Mouse (Mus musculus): ENCODE measurements around the gene Tmtc1.

Gene Tmtc1

GRCm38 (mm10) chr6:148241685-148242084, 202.5 kb downstream of the Tmtc1 start:
- DNase-seq (ENCODE audit: low spot score in 2 of 2) = no peak

- no peak for DNase-seq (ENCODE audit: low spot score in 2 of 2)
Measured at GRCm38 (mm10) chr6:148239311-148239710, 204.9 kb downstream of the Tmtc1 start.

- no peak for DNase-seq (ENCODE audit: low spot score in 2 of 2)
Measured at GRCm38 (mm10) chr6:148237453-148237852, 206.7 kb downstream of the Tmtc1 start.

- DNase-seq (ENCODE audit: low spot score in 2 of 2) = no peak
Measured at GRCm38 (mm10) chr6:148234105-148234828, 209.9 kb downstream of the Tmtc1 start.

- DNase-seq (ENCODE audit: low spot score in 2 of 2) = no peak
Measured at GRCm38 (mm10) chr6:148227542-148227941, 216.6 kb downstream of the Tmtc1 start.

- DNase-seq (ENCODE audit: low spot score in 2 of 2) = no peak
Measured at GRCm38 (mm10) chr6:148222686-148223085, 221.5 kb downstream of the Tmtc1 start.

GRCm38 (mm10) chr6:148218235-148219076, 225.7 kb downstream of the Tmtc1 start:
- DNase-seq (ENCODE audit: low spot score in 2 of 2) = no peak

- DNase-seq (ENCODE audit: low spot score in 2 of 2) = no peak
Measured at GRCm38 (mm10) chr6:148216752-148217151, 227.4 kb downstream of the Tmtc1 start.

- no peak for DNase-seq (ENCODE audit: low spot score in 2 of 2)
Measured at GRCm38 (mm10) chr6:148214765-148215164, 229.4 kb downstream of the Tmtc1 start.

GRCm38 (mm10) chr6:148211897-148212680, 232.1 kb downstream of the Tmtc1 start, which contains the start of gene Ergic2:
Gene Ergic2 (minus strand): TSS chr6:148212374.
- peak; percentile 85 to 98 for DNase-seq (ENCODE audit: low spot score in 2 of 2)

GRCm38 (mm10) chr6:148211391-148211876, 232.8 kb downstream of the Tmtc1 start:
- DNase-seq (ENCODE audit: low spot score in 2 of 2) = no peak

GRCm38 (mm10) chr6:148207522-148207921, 236.7 kb downstream of the Tmtc1 start:
- no peak for DNase-seq (ENCODE audit: low spot score in 2 of 2)

- no peak for DNase-seq (ENCODE audit: low spot score in 2 of 2)
Measured at GRCm38 (mm10) chr6:148205134-148205533, 239.1 kb downstream of the Tmtc1 start.

- no peak for DNase-seq (ENCODE audit: low spot score in 2 of 2)
Measured at GRCm38 (mm10) chr6:148199729-148200128, 244.5 kb downstream of the Tmtc1 start.

- DNase-seq (ENCODE audit: low spot score in 2 of 2) = no peak
Measured at GRCm38 (mm10) chr6:148199177-148199576, 245.0 kb downstream of the Tmtc1 start.

GRCm38 (mm10) chr6:148193972-148194701, 250.1 kb downstream of the Tmtc1 start:
- DNase-seq (ENCODE audit: low spot score in 2 of 2) = no peak

- DNase-seq (ENCODE audit: low spot score in 2 of 2) = no peak
Measured at GRCm38 (mm10) chr6:148185694-148186093, 258.5 kb downstream of the Tmtc1 start.

Measured in urinary bladder, adult 18-20 months (tissue).